Mouse (Mus musculus): Measurements from ENCODE around the gene Cnot11.

The Cnot11 gene

DNA sequence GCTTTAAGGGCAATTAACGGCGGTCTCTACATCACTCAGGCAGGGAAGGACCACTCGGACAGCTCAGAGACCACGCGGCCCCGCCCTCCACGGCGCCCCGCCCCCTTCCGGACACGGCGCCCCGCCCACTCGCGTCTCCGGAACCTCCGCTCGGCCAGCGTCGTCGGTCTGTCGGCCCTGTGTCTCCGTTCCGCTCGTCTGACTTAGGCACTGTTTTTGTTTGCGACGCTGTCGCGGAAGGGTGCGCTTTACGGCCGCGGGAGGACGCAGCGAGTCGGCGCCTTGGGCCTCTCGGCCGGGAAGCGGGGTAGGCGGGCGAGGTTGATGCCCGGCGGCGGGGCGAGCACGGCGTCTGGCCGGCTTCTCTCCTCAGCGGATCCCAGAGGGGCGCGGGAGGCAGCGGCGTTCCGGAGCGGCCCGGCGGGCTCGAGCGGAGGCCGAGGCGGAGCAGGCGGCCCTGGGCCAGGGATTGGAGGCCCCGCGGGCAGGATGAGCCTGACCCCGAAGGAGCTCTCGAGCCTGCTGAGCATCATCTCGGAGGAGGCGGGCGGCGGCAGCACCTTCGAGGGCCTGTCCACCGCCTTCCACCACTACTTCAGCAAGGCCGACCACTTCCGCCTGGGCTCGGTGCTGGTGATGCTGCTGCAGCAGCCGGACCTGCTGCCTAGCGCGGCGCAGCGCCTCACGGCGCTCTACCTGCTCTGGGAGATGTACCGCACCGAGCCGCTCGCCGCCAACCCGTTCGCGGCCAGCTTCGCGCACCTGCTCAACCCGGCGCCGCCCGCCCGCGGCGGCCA is 921 bp downstream of the Cnot11 start:
- peak; percentile 99 for DNase-seq

DNA sequence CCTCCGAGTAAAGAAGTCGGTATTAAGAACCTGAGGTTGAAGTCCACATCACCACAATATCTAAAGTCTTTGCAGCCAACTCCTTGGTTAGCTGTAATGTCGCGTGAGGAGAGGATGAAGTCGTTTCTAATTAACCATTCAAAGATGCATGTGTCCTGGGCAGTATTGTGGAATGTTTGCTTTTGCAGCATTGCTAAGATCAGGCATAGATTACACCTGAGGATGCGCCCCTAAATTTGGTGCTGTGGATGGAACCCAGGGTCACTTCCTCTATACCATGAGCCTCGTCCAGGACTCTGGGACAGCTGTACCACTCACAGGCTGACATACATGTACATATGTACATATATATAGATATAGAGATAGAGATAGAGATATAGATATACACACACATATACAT is 1.9 kb downstream of the Cnot11 start:
- DNase-seq: no peak

DNA sequence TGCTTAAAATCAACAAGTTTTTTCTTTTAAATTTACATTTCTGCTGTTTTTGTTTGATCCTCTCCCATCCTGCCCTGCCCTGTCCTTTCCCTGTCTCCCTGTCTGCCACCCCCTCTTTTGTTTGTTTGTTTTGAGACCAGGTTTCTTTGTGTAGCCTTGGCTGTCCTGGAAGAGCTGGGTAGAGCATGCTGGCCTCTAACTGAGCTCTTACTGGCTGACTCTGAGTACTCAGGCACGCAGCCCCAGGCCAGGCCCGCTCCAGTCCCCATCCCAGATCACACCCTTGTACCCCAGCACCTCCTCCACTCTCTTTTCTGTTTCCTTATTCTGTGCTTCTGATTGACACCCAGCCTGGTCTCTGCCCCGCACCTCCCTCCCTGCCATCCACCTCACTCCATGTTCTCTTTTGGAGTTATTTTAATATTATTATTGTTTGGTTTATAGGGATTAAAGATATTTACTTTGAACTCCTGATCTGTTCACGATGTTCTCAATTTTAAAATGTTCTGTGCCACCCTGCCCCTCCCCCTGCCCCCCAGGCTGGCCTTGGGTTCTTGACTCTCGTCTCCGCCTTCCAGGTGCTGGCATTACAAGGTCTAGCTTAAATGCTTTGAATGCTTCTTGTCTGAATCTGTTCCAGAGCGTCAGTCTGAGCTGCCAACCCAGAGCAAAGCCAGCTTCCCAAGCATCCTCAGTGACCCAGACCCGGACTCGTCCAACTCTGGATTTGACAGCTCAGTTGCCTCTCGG is 3.0 kb downstream of the Cnot11 start:
- DNase-seq: no peak

DNA sequence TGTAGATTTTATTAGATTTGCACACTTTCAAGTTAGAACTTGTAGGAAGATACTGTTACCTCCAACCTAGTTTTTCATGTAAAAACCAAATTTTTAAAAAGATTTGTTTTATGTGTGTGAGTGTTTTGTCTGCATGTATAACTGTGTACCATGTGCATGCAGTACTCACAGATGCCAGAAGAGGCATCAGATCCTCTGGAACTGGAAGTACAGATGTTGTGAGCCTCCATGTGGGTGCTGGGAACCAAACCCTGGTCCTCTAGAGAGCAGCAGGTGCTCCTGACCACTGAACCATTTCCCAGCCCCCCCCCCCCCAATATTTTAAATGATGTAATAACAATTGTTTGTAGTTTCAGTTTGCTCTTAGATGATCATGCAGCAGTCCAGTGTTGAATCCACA is 5.8 kb downstream of the Cnot11 start:
- DNase-seq: no peak

DNA sequence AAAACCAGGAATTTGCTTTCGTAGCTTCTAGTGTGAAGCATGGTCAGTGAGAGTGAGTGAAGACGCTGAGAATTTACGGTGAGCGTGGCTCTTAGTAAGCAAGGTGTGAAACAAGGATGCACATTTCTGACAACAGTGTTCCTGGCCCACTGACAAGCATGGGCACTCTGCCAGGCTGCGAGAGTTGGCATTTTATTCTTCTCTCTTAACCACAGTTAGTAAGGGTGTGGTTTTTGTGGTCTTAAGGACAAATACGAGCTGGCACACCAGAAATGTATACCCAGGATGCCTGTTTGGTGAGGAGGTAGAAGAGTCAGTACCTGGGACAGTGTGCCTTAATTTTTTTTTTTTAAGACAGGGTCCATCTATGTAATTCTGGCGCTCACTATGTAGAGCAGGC is 10.8 kb downstream of the Cnot11 start:
- DNase-seq: peak; percentile 49 to 53

DNA sequence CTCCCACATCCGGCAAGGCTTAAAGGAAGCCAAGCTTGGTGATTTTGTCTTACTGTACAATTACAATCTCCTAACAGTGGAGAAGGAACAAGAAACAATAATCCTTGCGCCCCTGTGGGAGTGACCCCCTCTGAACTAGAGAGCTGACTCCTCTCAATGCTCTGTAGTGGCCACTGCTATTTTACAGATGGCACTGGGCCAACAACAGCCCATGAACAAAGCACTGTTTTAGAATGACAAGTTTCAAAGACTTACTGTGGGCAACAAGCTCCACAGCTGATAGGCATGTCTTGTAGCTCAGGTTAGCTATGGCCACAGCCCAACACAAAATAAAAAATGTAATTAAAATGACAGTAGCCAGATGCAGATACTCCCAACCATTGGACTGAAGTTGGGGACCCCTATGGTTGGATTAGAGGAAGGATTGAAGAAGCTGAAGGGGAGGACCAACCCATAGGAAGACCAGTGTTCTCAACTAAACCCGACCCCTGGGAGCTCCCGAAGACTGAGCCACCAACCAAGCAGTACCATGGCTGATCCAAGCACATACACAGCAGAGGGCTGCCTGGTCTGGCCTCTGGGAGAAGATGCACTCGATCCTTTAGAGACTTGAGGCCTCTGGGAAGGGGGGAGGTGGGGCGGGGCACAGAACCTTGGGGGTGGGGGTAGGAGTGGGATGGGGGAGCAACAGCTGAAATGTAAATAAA is 11.5 kb downstream of the Cnot11 start:
- no peak for DNase-seq

DNA sequence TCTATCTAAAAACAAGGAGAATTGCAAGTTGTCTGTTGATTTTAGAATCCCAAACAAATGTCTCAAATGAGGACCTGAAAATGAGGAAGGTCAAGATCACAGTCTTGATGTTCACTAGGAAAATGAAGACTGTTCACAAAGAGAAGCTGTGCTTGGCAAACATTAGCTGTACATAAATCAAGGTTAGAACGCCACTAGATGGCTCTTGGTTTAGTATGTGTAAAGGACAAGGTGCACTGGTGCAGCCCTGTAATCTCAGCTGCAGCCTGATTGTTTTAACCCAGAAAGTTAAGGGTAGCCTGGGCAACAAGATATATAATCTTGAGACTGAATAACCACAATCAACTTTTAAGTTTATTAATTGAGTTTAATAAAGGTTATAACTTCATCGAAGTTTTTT is 12.4 kb downstream of the Cnot11 start:
- DNase-seq: no peak

DNA sequence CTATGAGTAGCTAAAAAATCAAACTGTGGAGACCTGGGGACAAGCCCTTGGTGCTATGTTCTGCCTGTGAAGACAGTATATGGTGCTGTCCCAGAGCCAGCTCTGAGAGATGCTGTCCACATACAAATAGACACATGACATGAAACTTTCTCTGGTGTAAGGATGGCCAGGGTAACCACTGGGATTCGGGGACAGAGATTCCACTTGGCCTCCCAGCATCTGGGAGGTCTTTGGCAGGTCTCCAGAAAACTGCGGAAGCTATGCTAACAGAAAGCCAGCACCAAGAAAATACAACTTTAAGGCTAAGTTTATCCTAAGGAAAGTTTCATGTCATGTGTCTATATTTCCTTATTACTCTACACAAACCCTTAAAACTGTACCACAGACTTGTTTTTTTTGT is 15.0 kb downstream of the Cnot11 start:
- peak; percentile 18 to 24 for DNase-seq

DNA sequence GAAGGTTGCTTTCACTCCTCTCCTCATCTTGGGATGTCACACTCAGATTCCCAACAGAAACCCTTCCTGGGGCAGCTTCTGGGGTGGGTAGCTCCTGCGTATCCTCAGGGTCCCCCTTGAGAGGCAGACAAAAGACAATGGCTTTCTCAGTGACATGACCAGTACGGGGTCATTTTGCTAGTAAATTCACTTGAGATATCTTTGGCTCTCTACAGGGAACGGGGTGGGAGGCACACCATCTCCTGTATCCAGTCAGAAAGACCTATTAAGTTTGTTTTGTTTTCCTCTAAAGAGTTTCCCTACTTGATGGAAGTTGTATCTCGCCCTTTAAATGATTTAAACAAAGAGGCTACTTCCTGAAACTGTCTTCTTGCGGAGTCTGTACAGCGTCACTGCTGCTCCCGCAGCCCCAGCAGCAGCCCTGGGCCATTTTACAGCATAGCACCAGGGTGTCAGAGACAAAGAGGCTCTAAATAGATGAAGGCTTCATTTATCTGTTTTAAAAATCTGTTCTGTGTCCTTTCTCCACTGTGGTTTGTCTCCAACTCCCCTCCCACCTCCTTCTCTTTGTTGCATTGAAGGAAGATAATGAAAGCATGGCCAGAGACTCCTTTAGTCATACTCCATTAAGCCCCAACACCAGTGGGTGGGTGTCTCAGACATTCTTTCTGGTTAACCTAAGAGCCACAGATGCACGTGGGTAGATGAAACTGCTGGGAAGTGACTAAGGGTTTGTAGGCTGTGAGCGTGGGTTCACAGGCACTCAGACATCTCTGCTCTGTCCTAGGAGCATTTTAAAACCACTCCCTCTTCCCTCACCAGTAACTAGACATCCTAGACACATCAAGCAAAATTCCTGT is 21.0 kb downstream of the Cnot11 start:
- no peak for DNase-seq

DNA sequence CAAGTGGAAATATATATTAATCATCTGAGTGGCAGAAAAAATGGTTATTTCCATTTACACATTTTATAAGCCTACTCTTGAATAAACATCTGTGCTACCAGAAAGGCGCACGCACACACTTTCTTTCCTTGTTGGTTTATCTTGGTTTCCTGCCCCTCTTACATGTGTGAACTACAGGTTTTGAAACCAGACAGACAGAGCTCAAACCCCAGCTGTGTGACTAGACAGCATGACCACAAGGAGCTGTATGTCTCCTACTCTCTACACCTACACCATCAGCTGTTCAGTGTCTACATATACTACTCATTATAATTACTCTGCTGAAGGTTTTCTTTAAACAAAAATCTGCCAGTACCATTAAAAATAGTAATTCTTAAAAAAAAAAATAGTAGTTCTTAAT is 24.2 kb downstream of the Cnot11 start:
- no peak for DNase-seq

DNA sequence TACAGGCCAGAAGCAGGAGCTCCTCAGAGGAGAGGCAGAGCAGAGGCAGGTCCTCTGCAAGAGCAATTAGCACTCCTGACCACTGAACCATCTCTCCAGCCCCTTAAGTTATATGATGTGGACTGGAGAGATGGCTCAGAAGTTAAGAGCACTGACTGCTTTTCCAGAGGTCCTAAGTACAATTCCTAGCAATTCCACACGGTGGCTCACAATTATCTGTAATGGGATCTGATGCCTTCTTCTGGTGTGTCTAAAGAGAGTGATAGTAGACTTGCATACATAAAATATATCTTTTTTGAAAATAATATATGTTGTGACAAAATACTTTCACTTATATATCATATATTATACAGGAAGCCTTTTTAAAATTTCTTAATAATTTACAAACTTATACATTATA is 27.1 kb downstream of the Cnot11 start:
- peak in 1 of 2 experiments; percentile 27 for DNase-seq

DNA sequence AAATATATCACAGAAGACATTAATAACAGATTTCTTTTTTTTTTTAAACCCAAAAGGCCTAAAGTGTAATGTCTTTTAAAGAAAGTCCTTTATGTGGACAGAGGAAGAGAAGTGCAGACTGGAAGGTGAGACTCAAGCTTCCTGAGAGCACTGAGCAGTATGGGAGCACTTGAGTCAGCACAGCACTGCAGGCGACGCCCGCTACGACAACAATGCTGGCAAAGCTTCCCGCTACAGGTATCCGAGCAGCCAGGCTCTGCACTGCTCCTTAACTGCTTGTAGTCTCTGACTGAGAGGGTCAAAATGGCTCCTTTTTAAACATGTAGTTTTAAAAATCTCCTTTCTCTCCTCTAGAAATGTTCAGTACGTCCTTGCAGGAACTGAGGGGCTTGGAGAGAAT is 28.4 kb downstream of the Cnot11 start:
- no peak for DNase-seq

DNA sequence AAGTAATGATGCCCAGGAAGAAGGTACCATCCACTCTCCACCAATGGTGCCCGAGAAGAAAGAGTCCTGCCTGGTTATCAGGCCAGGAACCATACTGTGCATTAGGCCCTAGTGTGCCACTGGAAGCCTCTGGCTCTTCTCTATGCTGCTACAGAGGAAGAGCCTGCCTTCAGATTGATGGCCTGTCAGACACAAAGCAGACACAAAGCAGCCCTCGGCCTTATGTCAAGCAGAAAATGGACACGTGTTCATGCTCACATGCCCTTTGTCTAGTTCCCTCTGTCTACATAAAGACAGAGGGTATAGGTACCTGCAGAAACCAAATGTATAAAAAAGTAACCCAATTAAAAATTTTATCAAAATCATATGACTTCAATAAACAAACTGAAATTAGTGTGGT is 29.8 kb downstream of the Cnot11 start:
- no peak for DNase-seq

DNA sequence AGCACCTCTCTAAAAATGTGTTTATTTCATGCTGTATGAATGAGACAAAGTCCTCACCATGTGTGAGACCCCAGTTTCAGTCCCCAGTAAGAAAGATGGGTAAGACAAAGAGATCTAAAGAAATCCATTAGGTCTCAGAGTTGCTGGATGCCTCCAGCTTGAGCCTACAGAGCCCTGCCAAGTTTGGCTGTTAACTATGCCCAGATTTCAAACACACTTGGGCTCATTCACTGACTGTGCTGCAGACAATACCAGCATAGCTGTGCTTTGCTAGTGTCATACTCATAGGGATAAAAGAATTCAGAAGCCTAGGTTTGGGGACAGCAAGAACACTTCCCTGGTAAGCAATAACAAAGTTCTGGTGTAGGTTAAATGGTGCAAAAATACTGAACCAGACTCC is 33.3 kb downstream of the Cnot11 start:
- no peak for DNase-seq

DNA sequence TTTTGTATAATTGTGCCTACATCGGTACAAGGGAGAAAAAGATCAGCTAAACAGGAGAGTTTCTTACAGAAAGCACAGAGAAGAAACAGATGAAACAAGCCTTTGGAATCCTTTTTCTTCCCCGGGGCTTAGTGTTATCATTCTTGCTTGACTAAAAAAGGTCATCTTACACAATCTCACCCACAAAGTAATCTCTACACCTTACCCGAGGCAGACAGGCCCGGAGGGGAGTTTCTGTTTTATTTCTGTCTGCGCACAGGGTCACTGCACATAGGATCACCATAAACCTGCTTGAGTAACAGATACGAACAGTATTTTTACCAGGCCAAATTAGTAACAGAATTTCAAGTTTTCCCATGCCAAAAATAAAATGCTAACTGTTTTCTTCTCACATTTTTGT is 36.9 kb downstream of the Cnot11 start:
- DNase-seq: no peak

DNA sequence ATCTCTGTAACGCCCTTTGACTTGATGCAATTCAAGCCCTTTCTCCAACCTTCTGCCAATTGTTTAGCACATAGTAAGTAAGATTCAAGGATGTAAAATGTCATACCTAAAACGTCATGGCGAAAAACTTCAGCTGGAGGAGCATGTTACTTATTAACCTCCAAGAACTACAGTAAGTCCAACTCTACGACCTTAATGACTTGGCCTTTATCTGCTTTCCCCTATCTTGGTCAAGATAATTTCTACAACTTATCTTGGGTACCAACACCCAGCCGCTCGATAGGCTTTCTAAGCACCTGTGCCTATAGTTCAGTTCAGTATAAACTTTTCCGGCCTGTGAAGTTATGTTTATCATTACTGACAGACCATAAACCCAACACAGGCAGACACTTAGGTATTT is 39.1 kb downstream of the Cnot11 start:
- DNase-seq: no peak

DNA sequence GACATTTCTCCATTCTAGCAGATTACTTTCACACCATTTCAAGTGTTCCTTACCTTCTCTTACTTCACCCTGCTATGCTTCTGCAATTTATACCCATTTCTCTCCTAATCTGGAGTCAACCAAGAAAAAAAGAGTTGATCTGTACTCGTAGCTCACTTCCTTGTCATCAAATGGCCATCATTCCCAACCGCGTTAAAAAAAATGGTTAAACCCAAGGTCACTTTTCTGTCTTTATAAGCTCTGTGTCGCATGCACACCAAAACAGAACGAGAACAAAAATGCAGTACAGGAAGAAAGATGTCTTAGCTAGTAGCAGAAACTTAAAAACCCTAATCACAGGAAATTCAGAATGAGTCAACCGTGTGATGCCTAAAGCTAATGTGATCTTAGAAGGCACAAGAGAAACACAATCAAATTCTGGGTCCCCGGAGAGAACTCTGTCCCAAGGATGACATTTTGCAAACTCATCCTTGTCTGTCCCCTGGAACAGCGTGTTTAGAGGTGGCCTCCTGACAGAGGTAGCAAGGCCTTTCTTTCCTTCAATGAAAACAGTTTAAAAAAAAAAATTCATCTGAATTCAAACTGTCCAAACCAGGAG is 41.1 kb downstream of the Cnot11 start:
- DNase-seq: no peak

DNA sequence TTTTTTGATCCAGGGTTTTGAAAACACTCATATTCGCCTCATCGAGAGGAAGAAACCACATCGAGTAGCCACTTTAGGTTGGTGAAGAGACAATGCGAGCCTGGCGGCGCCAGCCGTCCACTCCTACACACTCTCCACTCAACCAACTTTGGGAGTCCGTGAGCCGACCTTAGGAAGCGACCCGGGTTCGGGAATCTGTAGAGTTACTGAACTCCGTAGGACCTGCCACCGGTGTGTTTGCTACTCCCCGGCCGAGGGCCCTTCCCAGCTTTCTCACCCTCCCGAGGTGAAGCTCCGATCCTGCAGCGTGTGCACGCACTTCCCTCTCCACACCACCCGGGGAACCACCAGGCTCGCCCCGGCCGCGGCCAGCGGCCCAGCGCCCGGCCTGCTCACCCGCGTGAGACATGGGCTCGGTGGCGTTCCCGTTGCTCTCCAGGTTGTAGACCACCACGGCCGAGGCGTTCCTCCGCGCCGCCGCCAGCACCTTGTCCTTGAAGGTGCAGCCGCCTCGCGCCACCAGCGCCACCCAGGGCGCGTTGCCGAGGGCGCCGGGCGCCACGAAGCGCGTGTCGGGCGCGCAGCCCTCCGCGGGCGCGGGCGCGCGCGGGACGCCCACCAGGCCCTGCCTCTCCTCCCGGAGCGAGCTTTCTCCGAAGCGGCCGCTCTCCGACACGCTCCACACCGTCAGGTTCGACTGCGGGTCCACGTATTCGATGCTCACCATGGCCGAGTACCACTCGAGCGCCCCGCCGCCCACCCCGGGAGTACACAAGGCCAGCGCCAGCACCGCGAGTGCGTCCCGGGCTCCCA is 41.8 kb downstream of the Cnot11 start:
- no peak for DNase-seq

DNA sequence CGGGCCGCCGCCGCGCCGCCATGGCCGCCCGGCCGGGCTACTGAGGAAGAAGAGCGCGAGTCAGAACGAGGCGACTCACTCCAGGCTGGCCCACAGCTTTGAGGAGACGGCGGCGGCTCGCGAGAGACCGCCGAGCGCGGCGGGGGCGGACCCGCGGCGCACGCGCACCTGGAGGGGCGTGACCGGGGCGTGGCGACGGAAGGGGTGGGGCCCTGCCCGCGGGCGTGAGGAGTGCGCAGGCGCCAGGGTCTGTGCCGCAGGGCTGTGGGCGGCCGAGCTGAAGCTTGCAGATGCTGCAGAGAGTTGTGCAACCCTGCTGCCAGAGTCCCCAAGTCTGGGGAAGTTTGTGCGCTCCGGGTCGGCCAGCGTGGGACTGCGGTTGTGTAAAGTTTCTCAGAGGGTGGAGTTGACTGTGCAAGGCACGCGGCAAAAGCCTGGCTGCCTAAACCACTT is 42.5 kb downstream of the Cnot11 start, which contains the start of gene Rnf149:
Gene Rnf149 (minus strand): TSS at position 153 of the 453 bp plus-strand sequence.
- peak; percentile 97 to 98 for DNase-seq

DNA sequence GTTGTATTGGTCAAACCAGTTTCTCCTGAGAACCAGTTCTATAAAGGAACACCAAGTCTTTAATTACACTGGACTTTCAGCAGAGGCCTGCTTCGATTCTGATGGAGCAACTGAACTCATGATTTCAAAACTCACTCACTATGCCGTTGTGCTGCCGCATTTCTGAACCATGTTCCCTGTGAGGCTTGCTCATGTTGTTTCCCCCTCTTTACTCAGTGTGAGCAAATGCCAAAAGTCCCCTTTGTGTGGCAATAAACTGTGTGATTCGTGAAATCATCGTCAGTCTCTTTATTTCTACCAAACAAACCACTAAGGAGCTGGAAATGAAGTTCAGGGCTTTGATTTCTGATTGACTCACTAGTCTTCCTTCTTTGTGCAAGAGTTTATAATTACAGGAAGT is 43.7 kb downstream of the Cnot11 start:
- DNase-seq: no peak

DNA sequence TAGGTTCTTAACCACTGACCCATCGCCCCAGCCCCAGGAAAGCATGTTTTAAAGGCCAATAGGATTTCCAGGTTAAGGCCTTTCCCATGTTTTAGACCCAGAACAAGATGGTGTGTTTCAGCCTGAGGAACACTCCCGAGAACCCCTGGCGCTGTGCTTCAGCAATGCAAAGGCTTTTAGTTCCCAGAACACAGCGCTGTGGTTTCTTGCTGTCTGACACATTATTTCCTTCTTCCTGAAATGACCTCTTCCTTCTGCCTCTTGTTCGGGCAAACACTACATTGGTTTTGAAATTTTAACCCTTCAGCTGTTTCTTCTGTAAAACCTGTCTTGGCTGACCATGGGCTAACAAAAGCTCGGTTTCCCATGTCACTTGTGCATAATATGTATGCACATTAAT is 44.3 kb downstream of the Cnot11 start:
- no peak for DNase-seq
